Mouse (Mus musculus): Measurements from ENCODE around the gene Shld1. TPM values are rescaled to one million over a fixed set of nuclear protein-coding genes. Genes with fewer than 3 reads are reported as not detected.

Shld1 gene
- polyA plus RNA-seq, 1 experiment from 2014 or later: 13.4 TPM

GRCm38 (mm10) chr2:132698420-132698819 is 11.7 kb downstream of the Shld1 start:
- H3K27me3 ChIP-seq (ENCODE audit: control insufficient read depth, insufficient read depth, low read depth, low read length): no peaks in the 10 kb centered on the region
- no peaks in the 10 kb centered on the region for H3K36me3 ChIP-seq (ENCODE audit: control insufficient read depth, insufficient read depth, low read length)
- peak; percentile 27; the same call in 1 of the 2 replicates for ATAC-seq (ENCODE audit: low read depth)
- no peaks in the 10 kb centered on the region for H3K9me3 ChIP-seq (ENCODE audit: control insufficient read depth, low read length)
- H3K9ac ChIP-seq (ENCODE audit: low read length): no peak overlapping the region
- no peak overlapping the region for H3K4me2 ChIP-seq (ENCODE audit: low read depth, low read length)
- no peak overlapping the region for H3K27ac ChIP-seq (ENCODE audit: low read length)
- H3K4me3 ChIP-seq (ENCODE audit: low read length): no peak overlapping the region
- H3K4me1 ChIP-seq (replicated peaks; ENCODE audit: control insufficient read depth, insufficient read depth, low read length): no peaks in the 10 kb centered on the region; the same call in 1 of the 2 replicates
- WGBS: 47% methylated on average over 6 of the region's 6 CpGs

GRCm38 (mm10) chr2:132700921-132701320 is 14.2 kb downstream of the Shld1 start:
- Histone ChIP-seq H3K27me3 (ENCODE audit: control insufficient read depth, insufficient read depth, low read depth, low read length) (no peaks in the 10 kb centered on the region), H3K4me2 (ENCODE audit: low read depth, low read length) (no peak overlapping the region), H3K9me3 (ENCODE audit: control insufficient read depth, low read length) (no peaks in the 10 kb centered on the region), H3K27ac (ENCODE audit: low read length) (no peak overlapping the region), H3K9ac (ENCODE audit: low read length) (no peak overlapping the region), H3K4me1 (replicated peaks; ENCODE audit: control insufficient read depth, insufficient read depth, low read length) (no peaks in the 10 kb centered on the region; the same call in 1 of the 2 replicates), H3K36me3 (ENCODE audit: control insufficient read depth, insufficient read depth, low read length) (no peaks in the 10 kb centered on the region), H3K4me3 (ENCODE audit: low read length) (no peak overlapping the region)
- no peak for ATAC-seq (ENCODE audit: low read depth)
- 93% methylated on average over 4 of the region's 4 CpGs for WGBS

- no peak overlapping the region for H3K9ac ChIP-seq (ENCODE audit: low read length)
- no peak overlapping the region for H3K27ac ChIP-seq (ENCODE audit: low read length)
- WGBS: 15% methylated on average over 7 of the region's 7 CpGs
- no peaks in the 10 kb centered on the region; the same call in 1 of the 2 replicates for H3K4me1 ChIP-seq (replicated peaks; ENCODE audit: control insufficient read depth, insufficient read depth, low read length)
- H3K27me3 ChIP-seq (ENCODE audit: control insufficient read depth, insufficient read depth, low read depth, low read length): no peaks in the 10 kb centered on the region
- no peak overlapping the region for H3K4me3 ChIP-seq (ENCODE audit: low read length)
- ATAC-seq (ENCODE audit: low read depth): peak; percentile 53; the same call in 1 of the 2 replicates
- H3K4me2 ChIP-seq (ENCODE audit: low read depth, low read length): no peak overlapping the region
- no peaks in the 10 kb centered on the region for H3K9me3 ChIP-seq (ENCODE audit: control insufficient read depth, low read length)
- H3K36me3 ChIP-seq (ENCODE audit: control insufficient read depth, insufficient read depth, low read length): no peaks in the 10 kb centered on the region
Measured at GRCm38 (mm10) chr2:132701451-132701886, 14.7 kb downstream of the Shld1 start.

GRCm38 (mm10) chr2:132705251-132705992 is 18.7 kb downstream of the Shld1 start:
- no peaks in the 10 kb centered on the region for H3K36me3 ChIP-seq (ENCODE audit: control insufficient read depth, insufficient read depth, low read length)
- H3K9me3 ChIP-seq (ENCODE audit: control insufficient read depth, low read length): no peaks in the 10 kb centered on the region
- H3K4me1 ChIP-seq (replicated peaks; ENCODE audit: control insufficient read depth, insufficient read depth, low read length): no peaks in the 10 kb centered on the region
- H3K9ac ChIP-seq (ENCODE audit: low read length): no peak overlapping the region
- no peaks in the 10 kb centered on the region for H3K27me3 ChIP-seq (ENCODE audit: control insufficient read depth, insufficient read depth, low read depth, low read length)
- no peak overlapping the region for H3K4me3 ChIP-seq (ENCODE audit: low read length)
- H3K27ac ChIP-seq (ENCODE audit: low read length): no peak overlapping the region
- no peak for ATAC-seq (ENCODE audit: low read depth)
- H3K4me2 ChIP-seq (ENCODE audit: low read depth, low read length): no peak overlapping the region
- 72% methylated on average over 10 of the region's 10 CpGs for WGBS

GRCm38 (mm10) chr2:132706309-132706708 is 19.6 kb downstream of the Shld1 start:
- Histone ChIP-seq H3K36me3 (ENCODE audit: control insufficient read depth, insufficient read depth, low read length) (no peaks in the 10 kb centered on the region; the same call in 1 of the 2 replicates), H3K4me2 (ENCODE audit: low read depth, low read length) (no peak overlapping the region), H3K27me3 (ENCODE audit: control insufficient read depth, insufficient read depth, low read depth, low read length) (no peaks in the 10 kb centered on the region), H3K4me1 (replicated peaks; ENCODE audit: control insufficient read depth, insufficient read depth, low read length) (no peaks in the 10 kb centered on the region), H3K4me3 (ENCODE audit: low read length) (no peak overlapping the region), H3K27ac (ENCODE audit: low read length) (no peak overlapping the region), H3K9me3 (ENCODE audit: control insufficient read depth, low read length) (no peaks in the 10 kb centered on the region), H3K9ac (ENCODE audit: low read length) (no peak overlapping the region)
- no peak for ATAC-seq (ENCODE audit: low read depth)
- 65% methylated on average over 3 of the region's 3 CpGs for WGBS

GRCm38 (mm10) chr2:132710488-132710887 is 23.8 kb downstream of the Shld1 start:
- no peak for ATAC-seq (ENCODE audit: low read depth)
- Histone ChIP-seq H3K9me3 (ENCODE audit: control insufficient read depth, low read length) (no peaks in the 10 kb centered on the region), H3K4me2 (ENCODE audit: low read depth, low read length) (no peak overlapping the region), H3K36me3 (ENCODE audit: control insufficient read depth, insufficient read depth, low read length) (no peaks in the 10 kb centered on the region; the same call in 1 of the 2 replicates), H3K9ac (ENCODE audit: low read length) (no peak overlapping the region), H3K4me3 (ENCODE audit: low read length) (no peak overlapping the region), H3K27ac (ENCODE audit: low read length) (no peak overlapping the region), H3K27me3 (ENCODE audit: control insufficient read depth, insufficient read depth, low read depth, low read length) (no peaks in the 10 kb centered on the region), H3K4me1 (replicated peaks; ENCODE audit: control insufficient read depth, insufficient read depth, low read length) (no peaks in the 10 kb centered on the region)
- 68% methylated on average over 2 of the region's 2 CpGs for WGBS

- WGBS: 83% methylated on average over 8 of the region's 8 CpGs
- H3K9me3 ChIP-seq (ENCODE audit: control insufficient read depth, low read length): no peaks in the 10 kb centered on the region
- no peak for ATAC-seq (ENCODE audit: low read depth)
Measured at GRCm38 (mm10) chr2:132712061-132712460, 25.3 kb downstream of the Shld1 start.

GRCm38 (mm10) chr2:132714522-132714921 is 27.8 kb downstream of the Shld1 start:
- H3K9ac ChIP-seq (ENCODE audit: low read length): no peak overlapping the region
- WGBS: 79% methylated on average over 7 of the region's 7 CpGs
- no peak for ATAC-seq (ENCODE audit: low read depth)
- no peaks in the 10 kb centered on the region; the same call in 1 of the 2 replicates for H3K36me3 ChIP-seq (ENCODE audit: control insufficient read depth, insufficient read depth, low read length)
- H3K4me1 ChIP-seq (replicated peaks; ENCODE audit: control insufficient read depth, insufficient read depth, low read length): no peaks in the 10 kb centered on the region
- H3K27ac ChIP-seq (ENCODE audit: low read length): no peak overlapping the region
- H3K9me3 ChIP-seq (ENCODE audit: control insufficient read depth, low read length): no peaks in the 10 kb centered on the region
- H3K27me3 ChIP-seq (ENCODE audit: control insufficient read depth, insufficient read depth, low read depth, low read length): no peaks in the 10 kb centered on the region
- no peak overlapping the region for H3K4me2 ChIP-seq (ENCODE audit: low read depth, low read length)
- H3K4me3 ChIP-seq (ENCODE audit: low read length): no peak overlapping the region

More at GRCm38 (mm10) chr2:132712061-132712460, 25.3 kb downstream of the Shld1 start:
- Histone ChIP-seq H3K27ac (ENCODE audit: low read length) (no peak overlapping the region), H3K27me3 (ENCODE audit: control insufficient read depth, insufficient read depth, low read depth, low read length) (no peaks in the 10 kb centered on the region), H3K4me2 (ENCODE audit: low read depth, low read length) (no peak overlapping the region), H3K4me1 (replicated peaks; ENCODE audit: control insufficient read depth, insufficient read depth, low read length) (no peaks in the 10 kb centered on the region), H3K4me3 (ENCODE audit: low read length) (no peak overlapping the region), H3K36me3 (ENCODE audit: control insufficient read depth, insufficient read depth, low read length) (no peaks in the 10 kb centered on the region; the same call in 1 of the 2 replicates), H3K9ac (ENCODE audit: low read length) (no peak overlapping the region)

GRCm38 (mm10) chr2:132714946-132715345 is 28.2 kb downstream of the Shld1 start:
- Histone ChIP-seq H3K36me3 (ENCODE audit: control insufficient read depth, insufficient read depth, low read length) (no peaks in the 10 kb centered on the region; the same call in 1 of the 2 replicates), H3K4me2 (ENCODE audit: low read depth, low read length) (no peak overlapping the region), H3K27me3 (ENCODE audit: control insufficient read depth, insufficient read depth, low read depth, low read length) (no peaks in the 10 kb centered on the region), H3K4me3 (ENCODE audit: low read length) (no peak overlapping the region), H3K9me3 (ENCODE audit: control insufficient read depth, low read length) (no peaks in the 10 kb centered on the region), H3K27ac (ENCODE audit: low read length) (no peak overlapping the region), H3K9ac (ENCODE audit: low read length) (no peak overlapping the region), H3K4me1 (replicated peaks; ENCODE audit: control insufficient read depth, insufficient read depth, low read length) (no peaks in the 10 kb centered on the region)
- no peak for ATAC-seq (ENCODE audit: low read depth)
- 90% methylated on average over 3 of the region's 3 CpGs for WGBS
